Mouse (Mus musculus): ENCODE data around the gene Actl10.

The Actl10 gene

GRCm38 (mm10) chr2:154583906-154584872 is 32.6 kb downstream of the Actl10 start:
- DNase-seq (ENCODE audit: low spot score in 2 of 2), result peak; percentile 82 to 90

- no peak for DNase-seq (ENCODE audit: low spot score in 2 of 2)
Observed at GRCm38 (mm10) chr2:154584931-154585601, 33.5 kb downstream of the Actl10 start.

- DNase-seq (ENCODE audit: low spot score in 2 of 2), result peak in 1 of 2 experiments; percentile 54
Observed at GRCm38 (mm10) chr2:154586405-154586804, 34.8 kb downstream of the Actl10 start.

- DNase-seq (ENCODE audit: low spot score in 2 of 2), result no peak
Observed at GRCm38 (mm10) chr2:154589051-154589450, 37.5 kb downstream of the Actl10 start.

- DNase-seq (ENCODE audit: low spot score in 2 of 2), result no peak
Observed at GRCm38 (mm10) chr2:154591239-154591638, 39.7 kb downstream of the Actl10 start.

- no peak for DNase-seq (ENCODE audit: low spot score in 2 of 2)
Observed at GRCm38 (mm10) chr2:154593025-154593424, 41.4 kb downstream of the Actl10 start.

GRCm38 (mm10) chr2:154595775-154596174 is 44.2 kb downstream of the Actl10 start:
- DNase-seq (ENCODE audit: low spot score in 2 of 2), result no peak

- DNase-seq (ENCODE audit: low spot score in 2 of 2), result no peak
Observed at GRCm38 (mm10) chr2:154597399-154597798, 45.8 kb downstream of the Actl10 start.

- DNase-seq (ENCODE audit: low spot score in 2 of 2), result no peak
Observed at GRCm38 (mm10) chr2:154600586-154600985, 49.0 kb downstream of the Actl10 start.

- DNase-seq (ENCODE audit: low spot score in 2 of 2), result no peak
Observed at GRCm38 (mm10) chr2:154601324-154601723, 49.7 kb downstream of the Actl10 start.

Measured in frontal cortex, postnatal 10 days (tissue).